Mouse (Mus musculus) cerebellum, adult 2 months (tissue): ENCODE data around the gene Lgals4. TPM values are rescaled to one million over a fixed set of nuclear protein-coding genes. Genes with fewer than 3 reads are reported as not detected.
A peak's percentile ranks its signal among the peaks of the same experiment; 100 is the strongest.

Source experiments
- DNase-seq, 2 experiments: peaks; one replicate each; pipeline ENCODE4 v3.0.0; 2021
- H3K27ac ChIP-seq: fragments of 200-500 bp; 2 replicates; pipeline ENCODE4 v1.5.1; 2012; ENCODE audit warnings: low read length, control low read depth, inconsistent platforms; ENCODE audit not compliant: insufficient read depth
- H3K27me3 ChIP-seq: fragments of 200-500 bp; 2 replicates; pipeline ENCODE4 v1.6.1; 2012; ENCODE audit warnings: inconsistent platforms, mild to moderate bottlenecking, low read length, moderate library complexity; ENCODE audit not compliant: control insufficient read depth, insufficient read depth
- H3K4me1 ChIP-seq: fragments of 200-500 bp; 2 replicates; pipeline ENCODE4 v1.6.1; 2011; ENCODE audit warnings: low read length; ENCODE audit not compliant: control insufficient read depth, insufficient read depth
- H3K4me3 ChIP-seq: fragments of 200-500 bp; replicated peaks from 2 replicates; pipeline ENCODE3; 2011; ENCODE audit warnings: mild to moderate bottlenecking, low read depth, low read length, control low read depth; ENCODE audit not compliant: insufficient read depth
- CTCF ChIP-seq: fragments of 200-500 bp; IDR thresholded peaks from 2 replicates; pipeline ENCODE4 v1.5.1; 2011; ENCODE audit warnings: low read depth, mild to moderate bottlenecking, control low read depth, low read length, moderate library complexity, borderline replicate concordance; ENCODE audit not compliant: insufficient read depth
- POLR2A ChIP-seq: fragments of 200-500 bp; IDR thresholded peaks from 2 replicates; pipeline ENCODE4 v1.6.1; 2011; ENCODE audit warnings: low read length, control low read depth, borderline replicate concordance; ENCODE audit not compliant: insufficient read depth
- WGBS: fragments of 180-500 bp; shearing (Covaris S2); methylation state at CpG from one replicate; pipeline ENCODE4 v1.1.7; 2018; 5-methylcytosine and 5-hydroxymethylcytosine counted together
- polyA plus RNA-seq: library from polyadenylated mRNA; depleted of rRNA; stranded (reverse); fragments of >200 nt; gene quantifications from 2 replicates; pipeline ENCODE4 v1.2.3, GENCODE M21; 2012

Gene Lgals4
- polyA plus RNA-seq, 1 experiment = 8.3 TPM

GRCm38 (mm10) chr7:28801901-28802670 lies 31.6 kb upstream of the Lgals4 start:
- no peaks in the 10 kb centered on the region; the same call in 1 of the 2 replicates for H3K4me1 ChIP-seq
- H3K27ac ChIP-seq = peak overlapping the region; percentile 18; the same call in 1 of the 2 replicates
- no peak overlapping the region for H3K4me3 ChIP-seq
- WGBS = 35% methylated on average over 10 of the region's 10 CpGs
- DNase-seq = no peak
- H3K27me3 ChIP-seq = no peaks in the 10 kb centered on the region
- TF ChIP-seq CTCF (no peak), POLR2A (no peak)

- Histone ChIP-seq H3K27ac (no peak overlapping the region), H3K4me3 (no peak overlapping the region), H3K4me1 (no peaks in the 10 kb centered on the region; the same call in 1 of the 2 replicates), H3K27me3 (no peaks in the 10 kb centered on the region)
- no peak for DNase-seq
- no peak for TF ChIP-seq POLR2A
- no peak for TF ChIP-seq CTCF
- WGBS = 45% methylated on average over 10 of the region's 10 CpGs
These were observed 30.6 kb upstream of the Lgals4 start for GRCm38 (mm10) chr7:28802846-28803588.

- no peak for DNase-seq
- Histone ChIP-seq H3K27me3 (no peaks in the 10 kb centered on the region), H3K27ac (no peak overlapping the region), H3K4me1 (no peaks in the 10 kb centered on the region; the same call in 1 of the 2 replicates), H3K4me3 (no peak overlapping the region)
- 97% methylated on average over 4 of the region's 4 CpGs for WGBS
- TF ChIP-seq POLR2A = no peak
- no peak for TF ChIP-seq CTCF
These were observed 29.9 kb upstream of the Lgals4 start for GRCm38 (mm10) chr7:28803756-28804155.

- TF ChIP-seq CTCF (0 out of 2 replicates have a peak, but pooled peaks have one; percentile 9), POLR2A (no peak)
- no peak for DNase-seq
- 48% methylated on average over 4 of the region's 4 CpGs for WGBS
- Histone ChIP-seq H3K4me1 (no peaks in the 10 kb centered on the region; the same call in 1 of the 2 replicates), H3K4me3 (no peak overlapping the region), H3K27me3 (no peaks in the 10 kb centered on the region), H3K27ac (no peak overlapping the region)
These were observed 26.8 kb upstream of the Lgals4 start for GRCm38 (mm10) chr7:28806869-28807268.

DNA sequence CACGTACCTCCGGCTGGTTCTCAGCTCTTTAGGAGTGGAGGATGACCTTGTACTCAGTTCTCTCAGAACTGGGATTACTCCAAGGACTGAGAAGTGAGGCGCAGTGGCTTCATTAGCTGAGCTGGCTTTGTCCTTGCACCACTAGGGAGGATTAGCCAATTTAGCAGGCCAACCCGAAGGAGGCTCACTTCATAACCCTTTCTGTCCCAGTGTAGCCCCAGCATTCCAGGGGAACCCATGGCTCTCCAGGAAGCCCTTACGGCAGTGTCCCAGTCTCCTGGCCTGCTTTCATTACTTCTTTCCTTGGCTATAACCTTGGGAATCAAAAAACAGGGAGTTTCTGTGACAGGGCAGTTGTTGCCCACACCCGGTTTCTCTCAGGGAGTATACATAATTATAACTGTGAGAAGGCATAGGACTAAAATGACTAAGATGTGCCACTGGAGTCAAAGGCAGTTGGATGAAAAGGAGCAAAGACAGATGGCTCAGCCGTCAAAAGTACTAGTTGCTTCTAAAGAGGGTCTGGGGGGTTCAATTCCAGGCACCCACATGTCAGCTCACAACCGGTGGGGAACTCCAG lies 25.9 kb upstream of the Lgals4 start:
- DNase-seq = peak in 1 of 2 experiments; percentile 52
- no peaks in the 10 kb centered on the region; the same call in 1 of the 2 replicates for H3K4me1 ChIP-seq
- no peaks in the 10 kb centered on the region for H3K27me3 ChIP-seq

GRCm38 (mm10) chr7:28808221-28808941 lies 25.3 kb upstream of the Lgals4 start, which contains the start of gene Hnrnpl:
Hnrnpl (plus strand) TSS chr7:28808541.
- WGBS = under 1% methylated on average over 35 of the region's 35 CpGs
- Histone ChIP-seq H3K27ac (peak within 1 kb of the TSS; percentile 95), H3K4me3 (peak within 1 kb of the TSS; percentile 72), H3K4me1 (no peaks in the 10 kb centered on the region; the same call in 1 of the 2 replicates), H3K27me3 (no peaks in the 10 kb centered on the region)
- TF ChIP-seq CTCF (no peak), POLR2A (no peak)
- DNase-seq = peak; percentile 52 to 62

More for the DNA sequence above, 25.9 kb upstream of the Lgals4 start:
- WGBS = 14% methylated on average over 6 of the region's 8 CpGs
- TF ChIP-seq CTCF (no peak), POLR2A (no peak)
- H3K4me3 ChIP-seq = peak overlapping the region; percentile 72
- peak overlapping the region; percentile 95 for H3K27ac ChIP-seq

DNA sequence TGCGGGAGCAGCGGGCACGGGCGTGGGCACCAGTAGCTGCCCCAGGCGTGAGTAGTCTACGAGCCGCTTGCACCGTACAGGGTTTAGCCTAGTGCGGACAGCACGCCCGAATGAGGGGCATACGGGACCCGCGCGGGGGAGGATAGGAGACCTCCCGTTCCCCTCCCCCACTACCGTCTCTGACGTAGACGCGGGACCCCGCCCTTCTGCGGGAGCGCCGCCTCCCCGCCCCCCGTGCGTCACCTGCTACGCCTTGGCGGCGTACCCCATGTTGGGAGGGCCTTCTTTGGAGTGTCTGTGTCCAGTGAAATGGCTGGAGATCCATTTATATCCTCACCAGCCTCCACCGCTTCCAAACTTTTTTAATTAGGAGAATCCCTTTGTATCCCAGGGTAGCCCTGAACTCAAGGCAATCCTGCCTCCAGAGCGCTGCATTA lies 24.7 kb upstream of the Lgals4 start:
- no peak for TF ChIP-seq CTCF
- TF ChIP-seq POLR2A = peak; percentile 67
- H3K27ac ChIP-seq = peak overlapping the region; percentile 94
- DNase-seq = peak; percentile 96
- under 1% methylated on average over 32 of the region's 32 CpGs for WGBS
- H3K4me3 ChIP-seq = peak overlapping the region; percentile 72
- H3K4me1 ChIP-seq = no peaks in the 10 kb centered on the region; the same call in 1 of the 2 replicates
- H3K27me3 ChIP-seq = no peaks in the 10 kb centered on the region
